Mouse (Mus musculus): ENCODE measurements around the gene Map4k3. TPM values are rescaled to one million over a fixed set of nuclear protein-coding genes. Genes with fewer than 3 reads are reported as not detected.
"Not testable (repeated sequence)": the region's sequence is repeated elsewhere in the genome, so short reads cannot be mapped to it uniquely, and the experiment has no call there.

Map4k3 gene
- polyA plus RNA-seq, 1 experiment from 2014 or later: 4.1 TPM

- Histone ChIP-seq H3K9ac (no peak overlapping the region), H3K36me3 (replicated peaks) (no peaks in the 10 kb centered on the region), H3K4me1 (replicated peaks) (0 out of 2 replicates have a peak, but pooled peaks cover 5% of the 10 kb centered on the region), H3K4me2 (no peak overlapping the region), H3K27ac (replicated peaks) (0 out of 2 replicates have a peak overlapping the region, but pooled peaks have one; percentile 14), H3K4me3 (replicated peaks) (no peak overlapping the region), H3K9me3 (replicated peaks) (no peaks in the 10 kb centered on the region), H3K27me3 (no peaks in the 10 kb centered on the region)
- WGBS (ENCODE audit: insufficient replicate concordance): 74% methylated on average over 16 of the region's 16 CpGs
- peak; percentile 74 for ATAC-seq (ENCODE audit: insufficient read depth)
These were observed 32.3 kb upstream of the Map4k3 start for GRCm38 (mm10) chr17:80760344-80761145.

- Histone ChIP-seq H3K4me3 (replicated peaks) (no peak overlapping the region), H3K9ac (no peak overlapping the region), H3K4me1 (replicated peaks) (0 out of 2 replicates have a peak, but pooled peaks cover 5% of the 10 kb centered on the region), H3K27ac (replicated peaks) (no peak overlapping the region), H3K4me2 (no peak overlapping the region), H3K36me3 (replicated peaks) (no peaks in the 10 kb centered on the region), H3K9me3 (replicated peaks) (no peaks in the 10 kb centered on the region), H3K27me3 (no peaks in the 10 kb centered on the region)
- no peak for ATAC-seq (ENCODE audit: insufficient read depth)
- 64% methylated on average over 5 of the region's 5 CpGs for WGBS (ENCODE audit: insufficient replicate concordance)
These were observed 27.8 kb upstream of the Map4k3 start for GRCm38 (mm10) chr17:80756043-80756442.

DNA sequence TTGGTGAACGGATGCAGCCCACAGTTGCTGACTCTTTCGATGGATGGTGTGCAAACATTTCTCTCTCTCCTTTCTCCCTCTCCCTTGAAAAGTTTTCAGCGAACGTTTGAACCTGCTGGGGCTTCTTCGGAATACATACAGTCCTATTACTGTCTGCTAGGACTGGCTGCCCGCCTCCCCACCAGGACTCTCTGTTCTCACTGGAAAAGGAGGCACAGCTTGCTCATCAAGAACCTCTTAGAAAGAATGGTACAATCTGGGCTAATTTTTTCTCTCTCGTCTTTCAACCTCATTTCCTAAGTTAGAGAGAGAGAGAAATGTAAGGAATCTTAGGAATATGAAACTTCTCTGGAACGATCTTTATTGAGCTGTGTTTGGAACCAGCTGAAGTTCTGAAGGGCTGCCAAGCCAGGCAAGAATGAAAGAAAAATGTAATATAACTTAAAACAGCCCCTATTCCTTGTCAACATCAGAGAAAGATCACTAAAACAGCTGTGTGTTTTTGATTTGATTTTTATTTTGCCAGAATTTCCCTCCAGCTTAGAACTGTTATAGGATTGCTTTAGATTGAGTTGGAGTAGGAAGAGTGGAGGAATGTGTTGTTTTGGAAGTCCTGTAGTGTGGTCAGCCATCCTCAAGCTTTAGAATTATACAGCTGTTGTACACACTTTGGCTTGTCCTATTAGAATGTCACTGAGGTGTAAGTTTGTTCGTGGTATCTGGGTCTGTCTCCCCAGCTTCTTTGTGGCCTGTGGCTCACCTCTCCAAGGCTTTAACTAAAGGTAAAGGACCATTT, 27.0 kb upstream of the Map4k3 start:
- H3K4me1 ChIP-seq (replicated peaks): no peaks in the 10 kb centered on the region
- H3K9me3 ChIP-seq (replicated peaks): no peaks in the 10 kb centered on the region
- no peak overlapping the region for H3K27ac ChIP-seq (replicated peaks)
- no peak for ATAC-seq (ENCODE audit: insufficient read depth)
- no peak overlapping the region for H3K4me3 ChIP-seq (replicated peaks)
- H3K27me3 ChIP-seq: no peaks in the 10 kb centered on the region
- H3K36me3 ChIP-seq (replicated peaks): no peaks in the 10 kb centered on the region
- 58% methylated on average over 9 of the region's 9 CpGs for WGBS (ENCODE audit: insufficient replicate concordance)
- no peak overlapping the region for H3K9ac ChIP-seq
- H3K4me2 ChIP-seq: no peak overlapping the region

DNA sequence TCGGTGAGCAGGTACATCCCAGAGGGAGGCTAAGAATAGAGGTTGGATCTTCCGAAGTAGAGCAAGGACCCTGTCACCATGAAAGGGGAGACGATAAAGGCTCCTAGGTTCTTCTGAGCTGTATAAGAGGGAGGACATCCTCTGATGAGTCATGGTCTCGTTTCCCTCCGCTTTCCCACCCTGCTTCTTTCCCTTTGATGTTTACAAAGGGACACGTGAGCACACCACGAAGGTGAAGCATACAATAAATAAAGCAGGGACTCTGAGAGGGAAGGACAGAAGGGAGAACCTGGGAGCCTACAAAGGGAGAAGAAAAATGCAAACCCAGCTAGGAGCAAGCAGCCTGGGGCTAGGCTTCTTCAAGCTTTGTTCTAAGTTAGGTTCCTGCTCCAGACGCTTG, 26.3 kb upstream of the Map4k3 start:
- H3K4me2 ChIP-seq: no peak overlapping the region
- no peaks in the 10 kb centered on the region for H3K9me3 ChIP-seq (replicated peaks)
- H3K4me3 ChIP-seq (replicated peaks): no peak overlapping the region
- no peak overlapping the region for H3K27ac ChIP-seq (replicated peaks)
- H3K9ac ChIP-seq: no peak overlapping the region
- no peaks in the 10 kb centered on the region for H3K4me1 ChIP-seq (replicated peaks)
- no peaks in the 10 kb centered on the region for H3K36me3 ChIP-seq (replicated peaks)
- no peak for ATAC-seq (ENCODE audit: insufficient read depth)
- H3K27me3 ChIP-seq: no peaks in the 10 kb centered on the region
- 23% methylated on average over 8 of the region's 8 CpGs for WGBS (ENCODE audit: insufficient replicate concordance)

DNA sequence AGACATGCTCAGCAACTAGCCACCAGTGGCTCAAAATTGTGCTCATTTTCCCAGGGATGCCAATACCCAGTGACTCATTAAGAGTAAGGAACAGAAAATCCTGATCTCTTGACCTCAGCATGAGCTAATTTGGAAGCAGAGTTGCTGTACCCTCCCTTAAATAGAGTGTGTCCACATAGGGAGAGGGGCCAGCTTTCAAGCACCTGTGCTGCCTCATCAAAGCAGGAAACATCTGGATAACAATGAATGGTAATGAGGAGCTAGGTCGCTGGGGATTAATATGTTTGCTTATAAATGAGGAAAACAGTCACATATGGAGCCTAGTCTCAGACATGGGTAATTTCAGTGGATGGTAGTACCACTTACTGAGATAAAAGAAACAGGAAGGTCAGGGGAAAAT, 24.2 kb upstream of the Map4k3 start:
- no peaks in the 10 kb centered on the region for H3K27me3 ChIP-seq
- no peaks in the 10 kb centered on the region for H3K36me3 ChIP-seq (replicated peaks)
- no peak overlapping the region for H3K9ac ChIP-seq
- 27% methylated on average over 1 of the region's 1 CpGs for WGBS (ENCODE audit: insufficient replicate concordance)
- no peaks in the 10 kb centered on the region for H3K9me3 ChIP-seq (replicated peaks)
- no peak overlapping the region for H3K4me2 ChIP-seq
- no peak for ATAC-seq (ENCODE audit: insufficient read depth)
- H3K4me1 ChIP-seq (replicated peaks): no peaks in the 10 kb centered on the region
- H3K4me3 ChIP-seq (replicated peaks): no peak overlapping the region
- H3K27ac ChIP-seq (replicated peaks): no peak overlapping the region

DNA sequence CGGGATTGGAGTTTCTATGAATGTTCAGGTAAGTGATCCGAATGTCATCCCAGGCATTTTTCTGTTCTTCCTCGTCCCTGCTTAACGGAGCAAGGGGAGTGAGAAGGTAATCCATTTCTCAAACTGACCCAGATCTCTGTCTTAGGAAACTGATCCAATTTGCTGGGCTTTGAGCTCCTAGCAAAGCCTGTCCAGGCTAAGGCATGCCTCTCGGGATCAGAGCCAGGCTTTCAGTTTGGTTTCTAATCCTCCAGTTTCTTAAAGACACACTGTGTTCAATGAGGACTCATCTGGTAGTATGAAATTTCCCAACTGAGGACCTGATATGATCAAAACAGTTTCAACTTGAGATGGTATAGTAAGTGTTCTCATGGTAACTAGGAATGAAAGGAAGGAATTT, 11.1 kb upstream of the Map4k3 start:
- Histone ChIP-seq H3K4me1 (replicated peaks) (no peaks in the 10 kb centered on the region), H3K27me3 (no peaks in the 10 kb centered on the region), H3K27ac (replicated peaks) (no peak overlapping the region), H3K9ac (no peak overlapping the region), H3K9me3 (replicated peaks) (no peaks in the 10 kb centered on the region), H3K4me3 (replicated peaks) (no peak overlapping the region), H3K4me2 (no peak overlapping the region), H3K36me3 (replicated peaks) (no peaks in the 10 kb centered on the region)
- WGBS (ENCODE audit: insufficient replicate concordance): 70% methylated on average over 5 of the region's 5 CpGs
- no peak for ATAC-seq (ENCODE audit: insufficient read depth)

GRCm38 (mm10) chr17:80734700-80735099, 6.4 kb upstream of the Map4k3 start:
- no peaks in the 10 kb centered on the region for H3K36me3 ChIP-seq (replicated peaks)
- WGBS (ENCODE audit: insufficient replicate concordance): 27% methylated on average over 6 of the region's 6 CpGs
- H3K9ac ChIP-seq: no peak overlapping the region
- no peaks in the 10 kb centered on the region for H3K9me3 ChIP-seq (replicated peaks)
- no peak overlapping the region for H3K4me3 ChIP-seq (replicated peaks)
- H3K4me1 ChIP-seq (replicated peaks): no peaks in the 10 kb centered on the region
- ATAC-seq (ENCODE audit: insufficient read depth): no peak
- H3K27ac ChIP-seq (replicated peaks): no peak overlapping the region
- H3K4me2 ChIP-seq: no peak overlapping the region
- no peaks in the 10 kb centered on the region for H3K27me3 ChIP-seq

DNA sequence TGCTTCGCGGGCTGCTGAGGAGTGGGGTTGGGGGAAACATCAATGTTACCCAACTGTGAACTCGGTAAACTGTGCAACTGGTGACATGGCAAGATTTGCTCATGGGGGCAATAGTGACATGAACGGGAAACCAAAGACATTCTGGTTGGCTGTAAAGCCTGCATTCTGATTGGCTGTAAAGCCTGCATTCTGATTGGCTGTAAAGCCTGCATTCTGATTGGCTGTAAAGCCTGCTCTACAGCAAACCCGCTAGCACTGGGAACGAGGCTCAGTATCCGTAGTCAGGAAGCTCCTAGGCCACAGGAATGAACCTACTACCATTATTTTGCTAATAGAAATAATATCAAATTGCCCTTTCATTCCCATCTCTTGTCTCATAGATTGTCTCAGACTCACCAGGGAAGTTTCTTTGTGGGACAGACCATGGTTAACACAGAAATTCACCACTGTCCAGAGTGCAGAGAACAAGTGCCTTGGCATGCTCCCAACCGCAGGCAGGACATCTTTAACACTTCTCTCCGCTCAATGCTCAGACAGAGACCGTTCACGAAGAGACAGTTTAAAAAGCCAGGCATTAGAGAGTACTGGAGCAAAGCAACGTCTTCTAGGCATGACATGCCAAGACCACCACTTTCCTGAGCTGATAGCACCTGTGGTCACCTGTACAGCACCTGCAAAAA, 5.0 kb upstream of the Map4k3 start:
- Histone ChIP-seq H3K27me3 (peaks cover 10% of the 10 kb centered on the region), H3K9me3 (replicated peaks) (no peaks in the 10 kb centered on the region), H3K4me1 (replicated peaks) (peaks cover 3% of the 10 kb centered on the region; the same call in 1 of the 2 replicates), H3K27ac (replicated peaks) (no peak overlapping the region), H3K4me2 (no peak overlapping the region), H3K36me3 (replicated peaks) (no peaks in the 10 kb centered on the region), H3K4me3 (replicated peaks) (no peak overlapping the region), H3K9ac (no peak overlapping the region)
- 74% methylated on average over 12 of the region's 12 CpGs for WGBS (ENCODE audit: insufficient replicate concordance)
- no peak for ATAC-seq (ENCODE audit: insufficient read depth)

GRCm38 (mm10) chr17:80732256-80732655, 4.0 kb upstream of the Map4k3 start:
- Histone ChIP-seq H3K36me3 (replicated peaks) (no peaks in the 10 kb centered on the region), H3K4me2 (no peak overlapping the region), H3K4me3 (replicated peaks) (no peak overlapping the region), H3K27me3 (peaks cover 20% of the 10 kb centered on the region), H3K9me3 (replicated peaks) (no peaks in the 10 kb centered on the region), H3K4me1 (replicated peaks) (peaks cover 7% of the 10 kb centered on the region; the same call in 1 of the 2 replicates), H3K27ac (replicated peaks) (no peak overlapping the region), H3K9ac (no peak overlapping the region)
- ATAC-seq (ENCODE audit: insufficient read depth): no peak
- WGBS (ENCODE audit: insufficient replicate concordance): 64% methylated on average over 4 of the region's 4 CpGs

- H3K9ac ChIP-seq; H3K36me3 ChIP-seq (replicated peaks); H3K27ac ChIP-seq (replicated peaks); H3K4me3 ChIP-seq (replicated peaks); H3K9me3 ChIP-seq (replicated peaks); H3K4me2 ChIP-seq; ATAC-seq (ENCODE audit: insufficient read depth): not testable (repeated sequence)
- H3K4me1 ChIP-seq (replicated peaks): peaks cover 13% of the 10 kb centered on the region; the same call in 1 of the 2 replicates
- H3K27me3 ChIP-seq: peaks cover 25% of the 10 kb centered on the region
- 69% methylated on average over 6 of the region's 6 CpGs for WGBS (ENCODE audit: insufficient replicate concordance)
These were observed 2.0 kb upstream of the Map4k3 start for GRCm38 (mm10) chr17:80730283-80730682.

- H3K9me3 ChIP-seq (replicated peaks): no peaks in the 10 kb centered on the region
- WGBS (ENCODE audit: insufficient replicate concordance): 20% methylated on average over 5 of the region's 5 CpGs
- H3K9ac ChIP-seq: no peak overlapping the region
- ATAC-seq (ENCODE audit: insufficient read depth): no peak
- H3K4me2 ChIP-seq: no peak overlapping the region
- peaks cover 13% of the 10 kb centered on the region; the same call in 1 of the 2 replicates for H3K4me1 ChIP-seq (replicated peaks)
- H3K4me3 ChIP-seq (replicated peaks): no peak overlapping the region
- H3K27me3 ChIP-seq: peaks cover 25% of the 10 kb centered on the region
- H3K36me3 ChIP-seq (replicated peaks): 0 out of 2 replicates have a peak, but pooled peaks cover 3% of the 10 kb centered on the region
- H3K27ac ChIP-seq (replicated peaks): no peak overlapping the region
These were observed 1.5 kb upstream of the Map4k3 start for GRCm38 (mm10) chr17:80729825-80730224.

All from liver, embryonic 15.5 days (tissue).